Mouse (Mus musculus) heart, embryonic 14.5 days (tissue): ENCODE data around the gene Sh3d19. TPM values are rescaled to one million over a fixed set of nuclear protein-coding genes. Genes with fewer than 3 reads are reported as not detected.
A peak's percentile ranks its signal among the peaks of the same experiment; 100 is the strongest.

Experiments
- ATAC-seq: fragments of 200-750 bp; cut with Nextera tagmentation; 2 replicates; pipeline ENCODE4 v1.8.0; 2017; ENCODE audit warnings: low read depth, moderate TSS enrichment; ENCODE audit not compliant: insufficient number of reproducible peaks, insufficient read depth, low FRiP score
- H3K27ac ChIP-seq, 2 experiments: fragments of 200-500 bp in 1 of 2; fragments of 300-500 bp in 1 of 2; sonication (generic) in 1 of 2; replicated peaks in 1 of 2; 2 replicates each; pipeline ENCODE4 v1.5.1; 2012 to 2014; ENCODE audit warnings: low read depth in 2 of 2, low read length in 2 of 2, control low read depth in 1 of 2, mild to moderate bottlenecking in 1 of 2, mixed read lengths in 1 of 2; ENCODE audit not compliant: control insufficient read depth in 1 of 2, insufficient read depth in 1 of 2
- H3K27me3 ChIP-seq: fragments of 300-500 bp; sonication (generic); 2 replicates; pipeline ENCODE4 v1.6.1; 2014; ENCODE audit warnings: mild to moderate bottlenecking, low read length, control low read depth; ENCODE audit not compliant: control insufficient read depth, insufficient read depth
- H3K36me3 ChIP-seq: fragments of 300-500 bp; sonication (generic); 2 replicates; pipeline ENCODE4 v1.6.1; 2014; ENCODE audit warnings: mild to moderate bottlenecking, control low read depth, low read length, mixed read lengths; ENCODE audit not compliant: control insufficient read depth, insufficient read depth
- H3K4me1 ChIP-seq, 2 experiments: fragments of 200-500 bp in 1 of 2; fragments of 300-500 bp in 1 of 2; sonication (generic) in 1 of 2; 2 replicates each; pipeline ENCODE4 v1.6.1; 2012 to 2014; ENCODE audit warnings: low read length in 2 of 2, control low read depth in 1 of 2, mixed read lengths in 1 of 2; ENCODE audit not compliant: control insufficient read depth in 2 of 2, insufficient read depth in 2 of 2
- H3K4me2 ChIP-seq: fragments of 300-500 bp; sonication (generic); 2 replicates; pipeline ENCODE4 v1.6.1; 2014; ENCODE audit warnings: mild to moderate bottlenecking, low read length
- H3K4me3 ChIP-seq, 2 experiments: fragments of 200-500 bp in 1 of 2; fragments of 300-500 bp in 1 of 2; sonication (generic) in 1 of 2; 2 replicates each; pipeline ENCODE4 v1.5.1; 2012 to 2014; ENCODE audit warnings: low read length in 2 of 2, mild to moderate bottlenecking in 2 of 2, control low read depth in 1 of 2, low read depth in 1 of 2, moderate library complexity in 1 of 2; ENCODE audit not compliant: control insufficient read depth in 1 of 2, insufficient read depth in 1 of 2
- H3K9ac ChIP-seq: fragments of 300-500 bp; sonication (generic); 2 replicates; pipeline ENCODE4 v1.6.1; 2014; ENCODE audit warnings: mild to moderate bottlenecking, low read length
- H3K9me3 ChIP-seq: fragments of 300-500 bp; sonication (generic); 2 replicates; pipeline ENCODE4 v1.6.1; 2016; ENCODE audit warnings: low read length, control low read depth; ENCODE audit not compliant: control insufficient read depth
- WGBS: fragments of 180-500 bp; shearing (Covaris S2); extraction: QIAGEN DNeasy Blood & Tissue Kit; methylation state at CpG from one replicate; pipeline ENCODE4 v1.1.7; 2014; 5-methylcytosine and 5-hydroxymethylcytosine counted together
- polyA plus RNA-seq: library from polyadenylated mRNA; unstranded; fragments of >200 nt; fragmentation: Nextera tagmentation; extraction: Ambion mirVana; gene quantifications from 2 replicates; pipeline ENCODE4 v1.2.1, GENCODE M21; 2014

The Sh3d19 gene
- polyA plus RNA-seq, 1 experiment from 2014 or later = 17.6 TPM

GRCm38 (mm10) chr3:85961134-85961533 lies 9.8 kb upstream of the Sh3d19 start:
- ATAC-seq = no peak

GRCm38 (mm10) chr3:85965479-85965878 lies 5.4 kb upstream of the Sh3d19 start:
- Histone ChIP-seq H3K36me3 (no peaks in the 10 kb centered on the region), H3K4me1 (peaks cover 5 to 6% of the 10 kb centered on the region in 2 experiments; a peak in 3 of 4 replicates), H3K4me2 (no peak overlapping the region), H3K9ac (no peak overlapping the region), H3K27ac (no peak overlapping the region), H3K9me3 (peaks cover 11% of the 10 kb centered on the region; the same call in 1 of the 2 replicates), H3K27me3 (no peaks in the 10 kb centered on the region), H3K4me3 (no peak overlapping the region)
- ATAC-seq = no peak
- 85% methylated on average over 4 of the region's 4 CpGs for WGBS

More at GRCm38 (mm10) chr3:85961134-85961533, 9.8 kb upstream of the Sh3d19 start:
- Histone ChIP-seq H3K27me3 (no peaks in the 10 kb centered on the region), H3K9ac (no peak overlapping the region), H3K27ac (no peak overlapping the region), H3K4me2 (no peak overlapping the region), H3K4me3 (no peak overlapping the region), H3K9me3 (peaks cover 11% of the 10 kb centered on the region; the same call in 1 of the 2 replicates), H3K4me1 (peaks cover 6% of the 10 kb centered on the region in 2 experiments; a peak in 3 of 4 replicates), H3K36me3 (no peaks in the 10 kb centered on the region)
- 15% methylated on average over 5 of the region's 5 CpGs for WGBS

GRCm38 (mm10) chr3:85969040-85969439 lies 1.9 kb upstream of the Sh3d19 start:
- Histone ChIP-seq H3K27ac (no peak overlapping the region), H3K9me3 (0 out of 2 replicates have a peak, but pooled peaks cover 3% of the 10 kb centered on the region), H3K27me3 (no peaks in the 10 kb centered on the region), H3K4me3 (no peak overlapping the region), H3K9ac (no peak overlapping the region), H3K4me1 (peaks cover 7 to 8% of the 10 kb centered on the region in 2 experiments), H3K4me2 (no peak overlapping the region), H3K36me3 (no peaks in the 10 kb centered on the region)
- 90% methylated on average over 8 of the region's 8 CpGs for WGBS
- ATAC-seq = no peak

- Histone ChIP-seq H3K36me3 (no peaks in the 10 kb centered on the region), H3K4me1 (peaks cover 7 to 8% of the 10 kb centered on the region in 2 experiments), H3K27me3 (no peaks in the 10 kb centered on the region), H3K27ac (peak overlapping the region in 1 of 2 experiments; percentile 64; a peak in 1 of 4 replicates), H3K9ac (peak overlapping the region; percentile 91), H3K9me3 (no peaks in the 10 kb centered on the region), H3K4me2 (peak overlapping the region; percentile 89), H3K4me3 (peak overlapping the region; percentile 89 to 90)
- no peak for ATAC-seq
- under 1% methylated on average over 13 of the region's 13 CpGs for WGBS
Measured at GRCm38 (mm10) chr3:85971599-85971975, 678 bp downstream of the Sh3d19 start.

- Histone ChIP-seq H3K9ac (no peak overlapping the region), H3K27ac (no peak overlapping the region), H3K36me3 (no peaks in the 10 kb centered on the region), H3K4me2 (no peak overlapping the region), H3K4me3 (no peak overlapping the region), H3K9me3 (no peaks in the 10 kb centered on the region), H3K27me3 (no peaks in the 10 kb centered on the region), H3K4me1 (peaks cover 7 to 10% of the 10 kb centered on the region in 2 experiments)
- 91% methylated on average over 10 of the region's 10 CpGs for WGBS
- ATAC-seq = no peak
Measured at GRCm38 (mm10) chr3:85973376-85974140, 2.6 kb downstream of the Sh3d19 start.

GRCm38 (mm10) chr3:85974451-85974850 lies 3.5 kb downstream of the Sh3d19 start:
- no peaks in the 10 kb centered on the region for H3K9me3 ChIP-seq
- ATAC-seq = no peak
- no peak overlapping the region for H3K9ac ChIP-seq
- no peak overlapping the region for H3K4me2 ChIP-seq
- H3K27me3 ChIP-seq = no peaks in the 10 kb centered on the region
- H3K36me3 ChIP-seq = no peaks in the 10 kb centered on the region
- no peak overlapping the region for H3K27ac ChIP-seq
- WGBS = 68% methylated on average over 4 of the region's 4 CpGs
- no peak overlapping the region for H3K4me3 ChIP-seq
- peaks cover 7 to 10% of the 10 kb centered on the region in 2 experiments for H3K4me1 ChIP-seq

GRCm38 (mm10) chr3:85980036-85980435 lies 9.1 kb downstream of the Sh3d19 start:
- no peak overlapping the region for H3K9ac ChIP-seq
- H3K27ac ChIP-seq = no peak overlapping the region
- WGBS = 55% methylated on average over 4 of the region's 4 CpGs
- no peaks in the 10 kb centered on the region for H3K27me3 ChIP-seq
- no peaks in the 10 kb centered on the region for H3K36me3 ChIP-seq
- no peak overlapping the region for H3K4me2 ChIP-seq
- H3K4me1 ChIP-seq = peaks cover 2 to 9% of the 10 kb centered on the region in 2 experiments; a peak in 2 of 4 replicates
- no peaks in the 10 kb centered on the region for H3K9me3 ChIP-seq
- H3K4me3 ChIP-seq = no peak overlapping the region
- no peak for ATAC-seq
